Mouse (Mus musculus): ENCODE results near the gene Stam2. TPM values are rescaled to one million over a fixed set of nuclear protein-coding genes. Genes with fewer than 3 reads are reported as not detected.

The Stam2 gene
- total and polyA plus RNA-seq, 3 experiments, result 9.3 to 20.5 (median 16.5) TPM

DNA sequence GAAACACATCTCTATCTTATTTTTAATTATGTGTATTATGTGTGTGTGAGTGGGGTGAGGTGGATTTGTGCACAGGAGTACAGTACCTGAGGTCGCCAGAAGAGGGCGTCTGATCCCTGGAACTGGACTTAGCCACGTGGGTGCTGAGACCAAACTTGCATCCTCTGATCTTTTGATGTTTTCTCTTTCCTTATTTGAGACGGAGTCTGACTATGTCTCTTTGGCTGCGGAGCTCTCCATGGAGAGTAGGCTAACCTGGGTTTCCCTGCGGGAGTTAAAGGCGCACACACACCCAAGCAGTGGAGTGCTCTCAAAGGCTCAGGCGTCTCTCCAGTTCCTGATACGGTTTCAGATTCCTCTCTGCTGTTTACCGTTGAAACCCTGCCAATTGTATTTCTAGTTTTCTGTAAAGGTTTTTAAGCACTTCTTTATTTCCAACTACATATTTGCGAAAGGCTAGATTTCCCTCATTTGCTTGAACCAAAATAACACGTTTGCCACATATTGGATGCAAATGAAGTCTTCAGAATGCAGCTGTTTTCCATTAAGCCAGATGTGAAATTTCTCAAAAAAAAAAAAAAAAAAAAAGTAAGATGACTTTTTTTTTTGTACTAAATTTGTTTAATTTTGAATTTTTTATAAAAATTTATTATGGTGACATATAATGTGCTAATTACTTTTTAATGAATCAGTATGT, 21.1 kb upstream of the Stam2 start:
- Histone ChIP-seq H3K4me3 (replicated peaks in 1 of 3; ENCODE audit: low read depth in 2 of 3, low read length in 2 of 3, poor library complexity in 1 of 3) (peak overlapping the region in 1 of 3 experiments; percentile 13), H3K79me2 (replicated peaks; ENCODE audit: control insufficient read depth, extremely low read depth, insufficient read depth, poor library complexity, severe bottlenecking) (no peaks in the 10 kb centered on the region), H3K4me2 (ENCODE audit: insufficient read depth, low read depth, poor library complexity, severe bottlenecking) (peak overlapping the region; percentile 42; the same call in 1 of the 2 replicates), H3K27ac (ENCODE audit: insufficient read depth, low read depth) (peak overlapping the region; percentile 16; the same call in 1 of the 2 replicates), H3K9me3 (replicated peaks; ENCODE audit: low read length) (peaks cover 14% of the 10 kb centered on the region), H3K36me3 (replicated peaks in 1 of 2; ENCODE audit: control insufficient read depth in 1 of 2, insufficient read depth in 1 of 2, low read length in 1 of 2) (no peaks in the 10 kb centered on the region), H3K27me3 (replicated peaks) (no peaks in the 10 kb centered on the region), H3K9ac (ENCODE audit: insufficient read depth, low read depth) (no peak overlapping the region), H3K4me1 (ENCODE audit: control insufficient read depth in 1 of 2, insufficient read depth in 2 of 2) (peaks cover 0 to 19% of the 10 kb centered on the region in 2 experiments; a peak in 2 of 4 replicates)
- dilution Hi-C loops (cut with MboI; ENCODE audit: extremely low pct_ligation_motif_present, extremely low pct_unique_long_range_greater_than_20kb, low sequenced_read_pairs) (no loop called here), in situ Hi-C loops (cut with MboI; ENCODE audit: low pct_ligation_motif_present, low pct_unique_long_range_greater_than_20kb, low sequenced_read_pairs) (loop anchor here (5.0 to 25.0 kb wide), 2 partner anchors 174 to 324 kb away; no protein-coding TSS in a partner anchor)
- TF ChIP-seq MEF2A (IDR thresholded peaks at IDR 0.05; ENCODE audit: borderline replicate concordance, low read depth, low read length) (peak; percentile 55; the same call in 1 of the 2 replicates), CTCF (conservative IDR thresholded peaks at IDR 0.05 in 1 of 2, IDR thresholded peaks at IDR 0.05 in 1 of 2; ENCODE audit: low read depth in 2 of 2, low read length in 2 of 2) (peak; percentile 69 to 92), RAD21 (IDR thresholded peaks at IDR 0.05; ENCODE audit: low read depth, low read length) (peak; percentile 64), SMC3 (IDR thresholded peaks at IDR 0.05; ENCODE audit: low read depth, low read length) (peak; percentile 55), TCF12 (IDR thresholded peaks at IDR 0.05; ENCODE audit: low read depth, low read length) (peak; percentile 69), MYC (IDR thresholded peaks at IDR 0.05; ENCODE audit: low read depth, low read length) (peak; percentile 96), ZMIZ1 (IDR thresholded peaks at IDR 0.05; ENCODE audit: low read depth, low read length) (no peak), JUN (IDR thresholded peaks at IDR 0.05; ENCODE audit: insufficient read depth, low read depth, low read length) (no peak), ZKSCAN1 (IDR thresholded peaks at IDR 0.05; ENCODE audit: borderline replicate concordance, low read depth, low read length) (no peak), NRF1 (IDR thresholded peaks at IDR 0.05; ENCODE audit: low read depth, low read length) (no peak), ETS1 (conservative IDR thresholded peaks at IDR 0.05; ENCODE audit: low read depth, low read length) (0 out of 2 replicates have a peak, but pooled peaks have one; percentile 26), RCOR1 (conservative IDR thresholded peaks at IDR 0.05; ENCODE audit: low read depth, low read length) (no peak), USF2 (conservative IDR thresholded peaks at IDR 0.05; ENCODE audit: low read depth, low read length) (no peak), POLR2A (IDR thresholded peaks at IDR 0.05; ENCODE audit: low read depth, low read length) (no peak), HCFC1 (IDR thresholded peaks at IDR 0.05; ENCODE audit: low read depth, low read length) (no peak), ZNF384 (IDR thresholded peaks at IDR 0.05; ENCODE audit: low read depth, low read length) (peak; percentile 93), MAFK (IDR thresholded peaks at IDR 0.05; ENCODE audit: insufficient replicate concordance, low read length) (no peak), MAX (IDR thresholded peaks at IDR 0.05; ENCODE audit: low read length) (peak; percentile 93), EP300 (IDR thresholded peaks at IDR 0.05; ENCODE audit: low read length) (peak; percentile 75; the same call in 1 of the 2 replicates), KAT2A (IDR thresholded peaks at IDR 0.05; ENCODE audit: insufficient replicate concordance, low read length) (no peak), IRF4 (IDR thresholded peaks at IDR 0.05; ENCODE audit: low read depth, low read length) (no peak), CHD2 (IDR thresholded peaks at IDR 0.05; ENCODE audit: low read length) (no peak), MAZ (IDR thresholded peaks at IDR 0.05; ENCODE audit: low read depth, low read length) (no peak), USF1 (IDR thresholded peaks at IDR 0.05; ENCODE audit: low read depth, low read length) (no peak; the same call in 1 of the 2 replicates), TBP (conservative IDR thresholded peaks at IDR 0.05; ENCODE audit: low read depth, low read length) (no peak), SIN3A (IDR thresholded peaks at IDR 0.05; ENCODE audit: low read length) (no peak), BHLHE40 (IDR thresholded peaks at IDR 0.05; ENCODE audit: low read depth, low read length) (0 out of 2 replicates have a peak, but pooled peaks have one; percentile 20), MXI1 (IDR thresholded peaks at IDR 0.05; ENCODE audit: low read depth, low read length) (no peak; the same call in 1 of the 2 replicates)
- DNase-seq (ENCODE audit: extremely low read depth), result peak; percentile 85
